Mouse (Mus musculus) cortical plate, adult 2 months (tissue): Measurements from ENCODE around the gene Katnb1.

Experiments used
- CTCF ChIP-seq: fragments of 200-500 bp; IDR thresholded peaks from 2 replicates; pipeline ENCODE4 v1.5.1; 2011; ENCODE audit warnings: mild to moderate bottlenecking, control low read depth, low read length; ENCODE audit not compliant: insufficient read depth; ENCODE audit errors: extremely low read depth
- POLR2A ChIP-seq: fragments of 200-500 bp; IDR thresholded peaks from 2 replicates; pipeline ENCODE4 v1.6.1; 2011; ENCODE audit warnings: mild to moderate bottlenecking, low read length, control low read depth; ENCODE audit not compliant: insufficient read depth; ENCODE audit errors: extremely low read depth

- TF ChIP-seq CTCF (no peak), POLR2A (no peak)
These were observed 31.6 kb downstream of the Katnb1 start for GRCm38 (mm10) chr8:95112594-95112993.
